Mouse (Mus musculus) gastrocnemius, adult 2 months (tissue): ENCODE measurements at regions not wholly inside any gene's neighbourhood (a gene's known extent, or its start where the extent isn't known, plus 50 kb on each side); places are given as distances from the start of the nearest gene placed in this dataset.

Experiments used
- DNase-seq: peaks from one replicate; pipeline ENCODE4 v3.0.0; 2022
- H3K27ac ChIP-seq: fragments of 200-600 bp; 2 replicates; pipeline ENCODE4 v1.8.1; 2022; ENCODE audit warnings: mild to moderate bottlenecking
- H3K4me3 ChIP-seq: fragments of 200-600 bp; 2 replicates; pipeline ENCODE4 v1.8.1; 2022; ENCODE audit warnings: mild to moderate bottlenecking, moderate library complexity
- CTCF ChIP-seq: fragments of 200-600 bp; IDR thresholded peaks from 2 replicates; pipeline ENCODE4 v1.8.1; 2022; ENCODE audit warnings: antibody characterized with exemption, mild to moderate bottlenecking, moderate library complexity
- intact Hi-C: fragments of 180-260 bp; cut with DNase I; formaldehyde crosslinking; loops from one replicate; pipeline ENCODE4 v1.15.1; 2025

GRCm38 (mm10) chr1:183792230-183792813, 220.8 kb upstream of the Dusp10 start:
- H3K27ac ChIP-seq = no peak overlapping the region
- DNase-seq = no peak

GRCm38 (mm10) chr1:183793324-183793723, 219.8 kb upstream of the Dusp10 start:
- Histone ChIP-seq H3K4me3 (no peak overlapping the region), H3K27ac (no peak overlapping the region)
- intact Hi-C loops = no loop called here
- DNase-seq = no peak
- no peak for TF ChIP-seq CTCF

More at GRCm38 (mm10) chr1:183792230-183792813, 220.8 kb upstream of the Dusp10 start:
- TF ChIP-seq CTCF = no peak
- intact Hi-C loops = no loop called here
- no peak overlapping the region for H3K4me3 ChIP-seq

- intact Hi-C loops = no loop called here
- peak overlapping the region; percentile 48 for H3K27ac ChIP-seq
- DNase-seq = no peak
- H3K4me3 ChIP-seq = no peak overlapping the region
- no peak for TF ChIP-seq CTCF
Measured at GRCm38 (mm10) chr1:183793913-183794445, 219.1 kb upstream of the Dusp10 start.

GRCm38 (mm10) chr1:183802351-183802750, 210.8 kb upstream of the Dusp10 start:
- no peak for DNase-seq
- Histone ChIP-seq H3K4me3 (no peak overlapping the region), H3K27ac (no peak overlapping the region)
- intact Hi-C loops = no loop called here
- TF ChIP-seq CTCF = no peak

DNA sequence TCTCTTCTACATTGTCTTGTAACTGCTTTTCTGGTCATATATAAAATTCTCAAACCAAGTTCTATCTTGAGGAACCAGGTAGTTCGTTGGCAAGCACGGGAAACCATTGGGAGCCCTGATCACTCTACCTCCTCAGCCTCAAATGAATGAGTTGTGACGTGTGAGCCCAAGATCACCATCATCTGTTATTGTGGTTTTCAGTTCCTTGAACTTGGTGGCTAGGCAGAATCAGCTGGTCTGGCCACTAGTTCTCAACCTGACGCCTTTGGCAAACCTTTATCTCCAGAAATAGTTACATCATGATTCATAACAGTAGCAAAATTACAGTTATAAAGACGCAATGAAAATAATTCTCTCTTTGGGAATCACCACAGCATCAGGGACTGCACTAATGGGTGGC, 209.7 kb upstream of the Dusp10 start:
- peak overlapping the region; percentile 76 for H3K27ac ChIP-seq
- TF ChIP-seq CTCF = no peak
- intact Hi-C loops = no loop called here
- DNase-seq = no peak
- no peak overlapping the region for H3K4me3 ChIP-seq

- H3K4me3 ChIP-seq = no peak overlapping the region
- TF ChIP-seq CTCF = no peak
- DNase-seq = no peak
- H3K27ac ChIP-seq = peak overlapping the region; percentile 76
- intact Hi-C loops = no loop called here
Measured at GRCm38 (mm10) chr1:183803826-183804225, 209.3 kb upstream of the Dusp10 start.

DNA sequence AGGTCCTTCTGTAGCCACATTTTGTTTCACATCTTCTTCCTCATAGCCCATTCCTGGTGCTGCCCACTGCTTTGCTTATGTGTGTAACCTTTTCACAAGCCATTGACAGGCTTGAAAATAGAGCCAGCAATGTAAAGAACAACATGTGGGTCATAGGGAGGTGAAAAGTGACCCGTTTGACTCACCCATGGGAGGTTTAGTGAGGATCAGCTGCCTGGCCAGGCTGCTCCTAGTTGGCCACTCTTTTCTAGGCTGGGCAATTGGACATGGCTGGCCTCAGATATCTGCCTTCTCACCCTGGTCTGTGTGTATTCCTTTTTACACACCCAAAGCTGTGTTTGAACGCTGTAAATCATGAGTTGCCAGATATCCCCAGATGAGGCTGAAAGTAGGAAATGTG, 208.8 kb upstream of the Dusp10 start:
- intact Hi-C loops = no loop called here
- DNase-seq = no peak
- H3K27ac ChIP-seq = peak overlapping the region; percentile 76
- no peak overlapping the region for H3K4me3 ChIP-seq
- no peak for TF ChIP-seq CTCF

DNA sequence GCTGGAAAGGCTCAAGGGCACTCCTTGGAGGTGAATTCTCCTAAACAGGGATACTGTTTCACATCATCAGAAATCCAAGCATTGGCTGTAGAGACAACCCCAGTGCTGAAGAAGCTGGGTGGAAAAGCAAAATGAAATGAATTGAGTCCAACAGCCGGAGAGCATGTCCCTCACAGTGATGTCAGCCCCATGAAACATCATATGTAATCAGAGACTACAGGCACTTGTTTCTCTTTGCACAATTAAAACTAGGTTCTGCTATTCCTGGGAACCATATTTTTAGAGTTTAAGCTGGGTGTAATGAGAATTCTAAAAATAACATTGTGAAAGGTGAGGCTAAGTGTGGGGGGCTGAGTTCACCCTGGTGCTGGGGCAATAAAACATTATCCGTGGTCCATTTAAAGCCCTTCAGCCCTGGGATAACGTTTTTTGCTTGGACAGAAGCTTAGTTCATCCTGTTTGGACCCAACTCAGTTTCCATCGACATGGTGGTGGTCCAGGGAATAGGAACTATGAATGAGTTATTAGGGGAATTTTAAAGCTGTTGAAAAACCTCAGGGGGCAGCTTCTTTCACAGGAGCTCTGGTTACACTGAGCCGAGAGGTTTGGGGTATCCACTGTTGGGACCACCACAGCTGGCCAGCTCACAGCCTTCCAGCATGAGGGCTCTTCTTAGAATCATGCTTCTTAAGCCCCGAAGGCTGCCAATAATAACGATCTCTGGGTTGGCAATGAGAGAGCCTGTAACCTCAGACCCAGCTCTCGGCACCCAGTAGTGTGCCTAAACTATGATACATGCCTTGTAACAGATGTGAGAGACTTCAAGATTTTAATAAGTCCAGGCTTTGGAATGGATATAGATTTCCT, 206.0 kb upstream of the Dusp10 start:
- Histone ChIP-seq H3K4me3 (peak overlapping the region; percentile 16; the same call in 1 of the 2 replicates), H3K27ac (peak overlapping the region; percentile 84)
- peak; percentile 31 for DNase-seq
- TF ChIP-seq CTCF = no peak
- intact Hi-C loops = loop anchor here (5.0 kb wide), 2 partner anchors 125 to 225 kb away; partner anchors contain the start of gene 1700056E22Rik

GRCm38 (mm10) chr1:183808168-183808567, 204.9 kb upstream of the Dusp10 start:
- no peak for DNase-seq
- peak overlapping the region; percentile 84; the same call in 1 of the 2 replicates for H3K27ac ChIP-seq
- H3K4me3 ChIP-seq = no peak overlapping the region
- intact Hi-C loops = loop anchor here (5.0 kb wide), 2 partner anchors 124 to 224 kb away; partner anchors contain the start of gene 1700056E22Rik
- no peak for TF ChIP-seq CTCF

GRCm38 (mm10) chr1:183820555-183820954, 192.5 kb upstream of the Dusp10 start:
- no peak overlapping the region for H3K27ac ChIP-seq
- TF ChIP-seq CTCF = no peak
- H3K4me3 ChIP-seq = no peak overlapping the region
- DNase-seq = no peak
- intact Hi-C loops = no loop called here

GRCm38 (mm10) chr1:183826300-183826699, 186.8 kb upstream of the Dusp10 start:
- DNase-seq = no peak
- Histone ChIP-seq H3K4me3 (no peak overlapping the region), H3K27ac (no peak overlapping the region)
- intact Hi-C loops = no loop called here
- no peak for TF ChIP-seq CTCF

DNA sequence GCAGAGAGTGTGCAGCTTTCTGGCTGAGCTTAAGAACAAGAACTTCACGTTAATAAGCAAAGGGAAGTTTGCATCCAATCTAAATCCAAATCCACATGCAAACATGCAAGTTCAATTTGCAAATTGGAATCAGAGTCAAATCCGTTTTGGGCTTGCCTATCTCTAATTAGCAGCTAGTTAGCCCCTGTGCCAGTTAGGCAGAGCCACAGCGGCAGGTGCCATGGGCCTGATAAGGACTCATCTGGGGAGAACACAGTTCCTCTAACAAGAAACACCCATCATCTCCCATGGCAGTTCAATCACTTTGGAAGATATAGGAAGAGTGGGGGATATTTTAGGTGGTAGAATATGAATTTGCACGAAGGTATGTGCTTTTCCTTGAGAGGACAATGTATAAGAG, 168.0 kb upstream of the Dusp10 start:
- no peak overlapping the region for H3K27ac ChIP-seq
- DNase-seq = no peak
- intact Hi-C loops = no loop called here
- TF ChIP-seq CTCF = no peak
- H3K4me3 ChIP-seq = no peak overlapping the region

DNA sequence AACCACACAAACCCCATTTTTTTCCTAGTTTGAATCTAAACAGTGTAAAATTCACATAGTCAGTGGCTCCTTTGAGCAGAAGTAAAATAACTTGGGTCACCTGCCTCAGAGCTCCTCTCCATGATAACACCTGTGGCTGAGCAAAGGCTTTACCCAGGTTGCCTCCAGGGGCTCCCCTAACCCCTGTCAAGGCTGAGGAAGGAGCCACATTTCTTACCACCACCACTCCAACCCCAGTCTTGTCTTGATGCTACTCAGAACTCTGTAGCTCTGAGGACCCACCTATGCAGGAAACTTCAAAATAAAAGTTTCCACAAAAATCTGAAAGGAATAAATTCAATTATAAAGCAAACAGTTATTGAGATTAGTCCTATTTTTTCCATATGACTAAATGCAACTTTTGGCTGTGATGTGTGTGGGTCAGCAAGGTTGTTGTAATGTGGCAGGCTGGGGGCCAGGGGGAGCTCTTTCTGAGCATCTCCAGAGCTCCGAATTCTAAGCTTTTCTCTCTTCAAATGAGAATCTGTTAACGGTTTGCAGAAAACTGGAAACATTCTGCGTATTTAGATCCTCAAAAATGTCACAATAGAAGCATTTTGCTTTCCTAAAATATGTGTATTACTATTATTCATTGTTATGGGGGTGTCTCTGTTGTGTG, 159.0 kb upstream of the Dusp10 start:
- DNase-seq = peak; percentile 22
- intact Hi-C loops = no loop called here
- H3K4me3 ChIP-seq = no peak overlapping the region
- H3K27ac ChIP-seq = no peak overlapping the region
- peak; percentile 54 for TF ChIP-seq CTCF
